Mouse (Mus musculus): Measurements from ENCODE around the gene Vmn1r53.

DNA sequence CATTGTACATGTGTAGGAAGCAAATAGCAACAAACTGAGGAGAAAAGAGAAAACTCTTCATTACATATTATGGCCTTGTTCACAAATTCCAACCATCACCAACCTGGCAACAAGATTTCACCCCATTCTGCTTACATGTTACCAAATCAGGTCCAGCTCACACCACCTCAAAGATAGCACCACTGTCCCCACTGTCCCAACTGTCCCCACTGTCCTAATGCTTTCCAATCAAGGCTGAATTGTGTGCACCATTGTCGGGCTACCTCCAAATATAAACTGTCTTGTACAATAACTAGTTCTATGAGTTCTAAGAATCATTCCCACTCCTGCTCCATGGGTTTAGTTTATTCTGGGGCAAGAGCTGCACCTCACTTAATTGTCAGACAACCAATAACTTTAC is at the start of gene Vmn1r53:
- TF ChIP-seq GATA1 (IDR thresholded peaks at IDR 0.05; ENCODE audit: low read length) (no peak), TAL1 (IDR thresholded peaks at IDR 0.05; ENCODE audit: low read length) (no peak)

Data from erythroblast, embryonic 14.5 days (primary cell).